Mouse (Mus musculus): ENCODE data around the gene Ranbp10. TPM values are rescaled to one million over a fixed set of nuclear protein-coding genes. Genes with fewer than 3 reads are reported as not detected.

Ranbp10 gene
- polyA plus RNA-seq, 1 experiment = 24.6 TPM

GRCm38 (mm10) chr8:105798408-105798807 is 28.7 kb downstream of the Ranbp10 start:
- TF ChIP-seq POLR2A (IDR thresholded peaks at IDR 0.05; ENCODE audit: extremely low read depth, insufficient read depth, low read length) = no peak
- TF ChIP-seq CTCF (IDR thresholded peaks at IDR 0.05; ENCODE audit: extremely low read depth, insufficient read depth, low read length) = no peak

GRCm38 (mm10) chr8:105795785-105796184 is 31.4 kb downstream of the Ranbp10 start:
- no peak overlapping the region for H3K4me3 ChIP-seq (ENCODE audit: insufficient read depth, low read length)
- H3K27ac ChIP-seq (ENCODE audit: insufficient read depth, low read length) = no peak overlapping the region
- no peak for TF ChIP-seq POLR2A (IDR thresholded peaks at IDR 0.05; ENCODE audit: extremely low read depth, insufficient read depth, low read length)
- TF ChIP-seq CTCF (IDR thresholded peaks at IDR 0.05; ENCODE audit: extremely low read depth, insufficient read depth, low read length) = no peak
- H3K4me1 ChIP-seq (ENCODE audit: control insufficient read depth, insufficient read depth, low read length) = peaks cover 10% of the 10 kb centered on the region

More at GRCm38 (mm10) chr8:105798408-105798807, 28.7 kb downstream of the Ranbp10 start:
- no peak overlapping the region for H3K4me3 ChIP-seq (ENCODE audit: insufficient read depth, low read length)
- H3K27ac ChIP-seq (ENCODE audit: insufficient read depth, low read length) = no peak overlapping the region
- H3K4me1 ChIP-seq (ENCODE audit: control insufficient read depth, insufficient read depth, low read length) = peaks cover 3% of the 10 kb centered on the region

- H3K4me1 ChIP-seq (ENCODE audit: control insufficient read depth, insufficient read depth, low read length) = peaks cover 10% of the 10 kb centered on the region
- TF ChIP-seq CTCF (IDR thresholded peaks at IDR 0.05; ENCODE audit: extremely low read depth, insufficient read depth, low read length) = no peak
- TF ChIP-seq POLR2A (IDR thresholded peaks at IDR 0.05; ENCODE audit: extremely low read depth, insufficient read depth, low read length) = no peak
- no peak overlapping the region for H3K27ac ChIP-seq (ENCODE audit: insufficient read depth, low read length)
- H3K4me3 ChIP-seq (ENCODE audit: insufficient read depth, low read length) = no peak overlapping the region
These were observed 33.0 kb downstream of the Ranbp10 start for GRCm38 (mm10) chr8:105794009-105794598.

- peaks cover 10% of the 10 kb centered on the region for H3K4me1 ChIP-seq (ENCODE audit: control insufficient read depth, insufficient read depth, low read length)
- H3K4me3 ChIP-seq (ENCODE audit: insufficient read depth, low read length) = no peak overlapping the region
- no peak for TF ChIP-seq CTCF (IDR thresholded peaks at IDR 0.05; ENCODE audit: extremely low read depth, insufficient read depth, low read length)
- no peak for TF ChIP-seq POLR2A (IDR thresholded peaks at IDR 0.05; ENCODE audit: extremely low read depth, insufficient read depth, low read length)
- no peak overlapping the region for H3K27ac ChIP-seq (ENCODE audit: insufficient read depth, low read length)
These were observed 33.8 kb downstream of the Ranbp10 start for GRCm38 (mm10) chr8:105793331-105793730.

- TF ChIP-seq CTCF (IDR thresholded peaks at IDR 0.05; ENCODE audit: extremely low read depth, insufficient read depth, low read length) = no peak
- TF ChIP-seq POLR2A (IDR thresholded peaks at IDR 0.05; ENCODE audit: extremely low read depth, insufficient read depth, low read length) = no peak
- H3K4me3 ChIP-seq (ENCODE audit: insufficient read depth, low read length) = no peak overlapping the region
- no peak overlapping the region for H3K27ac ChIP-seq (ENCODE audit: insufficient read depth, low read length)
- H3K4me1 ChIP-seq (ENCODE audit: control insufficient read depth, insufficient read depth, low read length) = peaks cover 10% of the 10 kb centered on the region
These were observed 37.5 kb downstream of the Ranbp10 start for GRCm38 (mm10) chr8:105789626-105790025.

GRCm38 (mm10) chr8:105788927-105789326 is 38.2 kb downstream of the Ranbp10 start:
- Histone ChIP-seq H3K4me1 (ENCODE audit: control insufficient read depth, insufficient read depth, low read length) (peaks cover 7% of the 10 kb centered on the region), H3K27ac (ENCODE audit: insufficient read depth, low read length) (no peak overlapping the region), H3K4me3 (ENCODE audit: insufficient read depth, low read length) (no peak overlapping the region)
- no peak for TF ChIP-seq POLR2A (IDR thresholded peaks at IDR 0.05; ENCODE audit: extremely low read depth, insufficient read depth, low read length)

- Histone ChIP-seq H3K4me3 (ENCODE audit: insufficient read depth, low read length) (no peak overlapping the region), H3K4me1 (ENCODE audit: control insufficient read depth, insufficient read depth, low read length) (peaks cover 5% of the 10 kb centered on the region), H3K27ac (ENCODE audit: insufficient read depth, low read length) (no peak overlapping the region)
- peak; percentile 50 for TF ChIP-seq CTCF (IDR thresholded peaks at IDR 0.05; ENCODE audit: extremely low read depth, insufficient read depth, low read length)
- no peak for TF ChIP-seq POLR2A (IDR thresholded peaks at IDR 0.05; ENCODE audit: extremely low read depth, insufficient read depth, low read length)
These were observed 38.9 kb downstream of the Ranbp10 start for GRCm38 (mm10) chr8:105788241-105788640.

- TF ChIP-seq CTCF (IDR thresholded peaks at IDR 0.05; ENCODE audit: extremely low read depth, insufficient read depth, low read length) = no peak
- TF ChIP-seq POLR2A (IDR thresholded peaks at IDR 0.05; ENCODE audit: extremely low read depth, insufficient read depth, low read length) = no peak
These were observed 46.9 kb downstream of the Ranbp10 start for GRCm38 (mm10) chr8:105780298-105780697.

GRCm38 (mm10) chr8:105777833-105778232 is 49.3 kb downstream of the Ranbp10 start:
- H3K4me1 ChIP-seq (ENCODE audit: control insufficient read depth, insufficient read depth, low read length) = peaks cover 3% of the 10 kb centered on the region; the same call in 1 of the 2 replicates
- TF ChIP-seq CTCF (IDR thresholded peaks at IDR 0.05; ENCODE audit: extremely low read depth, insufficient read depth, low read length) (no peak), POLR2A (IDR thresholded peaks at IDR 0.05; ENCODE audit: extremely low read depth, insufficient read depth, low read length) (no peak)
- no peak overlapping the region for H3K27ac ChIP-seq (ENCODE audit: insufficient read depth, low read length)
- H3K4me3 ChIP-seq (ENCODE audit: insufficient read depth, low read length) = no peak overlapping the region

More at GRCm38 (mm10) chr8:105780298-105780697, 46.9 kb downstream of the Ranbp10 start:
- no peak overlapping the region for H3K27ac ChIP-seq (ENCODE audit: insufficient read depth, low read length)
- H3K4me1 ChIP-seq (ENCODE audit: control insufficient read depth, insufficient read depth, low read length) = no peaks in the 10 kb centered on the region
- H3K4me3 ChIP-seq (ENCODE audit: insufficient read depth, low read length) = no peak overlapping the region

- peaks cover 3% of the 10 kb centered on the region; the same call in 1 of the 2 replicates for H3K4me1 ChIP-seq (ENCODE audit: control insufficient read depth, insufficient read depth, low read length)
- no peak overlapping the region for H3K4me3 ChIP-seq (ENCODE audit: insufficient read depth, low read length)
- no peak overlapping the region for H3K27ac ChIP-seq (ENCODE audit: insufficient read depth, low read length)
- TF ChIP-seq CTCF (IDR thresholded peaks at IDR 0.05; ENCODE audit: extremely low read depth, insufficient read depth, low read length) = no peak
- TF ChIP-seq POLR2A (IDR thresholded peaks at IDR 0.05; ENCODE audit: extremely low read depth, insufficient read depth, low read length) = no peak
These were observed 52.7 kb downstream of the Ranbp10 start for GRCm38 (mm10) chr8:105774498-105774897.
